Mouse (Mus musculus): ENCODE measurements around the gene Hdx.
A peak's percentile ranks its signal among the peaks of the same experiment; 100 is the strongest.

The Hdx gene

GRCm38 (mm10) chrX:111696356-111697282, at the start of gene Hdx:
Gene Hdx, minus strand, starts transcription at chrX:111697079.
- DNase-seq = peak; percentile 41

- no peak for DNase-seq
Observed at GRCm38 (mm10) chrX:111685665-111686064, 11.2 kb downstream of the Hdx start.

- DNase-seq = no peak
Observed at GRCm38 (mm10) chrX:111671685-111672084, 25.2 kb downstream of the Hdx start.

GRCm38 (mm10) chrX:111660381-111660780, 36.5 kb downstream of the Hdx start:
- DNase-seq = no peak

- no peak for DNase-seq
Observed at GRCm38 (mm10) chrX:111658671-111659070, 38.2 kb downstream of the Hdx start.

GRCm38 (mm10) chrX:111644945-111645344, 51.9 kb downstream of the Hdx start:
- DNase-seq = no peak

- DNase-seq = no peak
Observed at GRCm38 (mm10) chrX:111640616-111641015, 56.3 kb downstream of the Hdx start.

- no peak for DNase-seq
Observed at GRCm38 (mm10) chrX:111597631-111598161, 99.2 kb downstream of the Hdx start.

- DNase-seq = no peak
Observed at GRCm38 (mm10) chrX:111587616-111588015, 109.3 kb downstream of the Hdx start.

- no peak for DNase-seq
Observed at GRCm38 (mm10) chrX:111577044-111577443, 119.8 kb downstream of the Hdx start.

GRCm38 (mm10) chrX:111537859-111538258, 159.0 kb downstream of the Hdx start, which contains the start of gene Rps6ka6:
Gene Rps6ka6, minus strand, starts transcription at chrX:111537959.
- DNase-seq = no peak

Data from right cerebral cortex, postnatal 25 days (tissue).